ENCODE assay signal across 32 mouse cellular contexts in genomic region chr1:38639669-38640068, GRCm38 (mm10). TPM values are rescaled to one million over a fixed set of nuclear protein-coding genes. Genes with fewer than 3 reads are reported as not detected.
A peak's percentile ranks its signal among the peaks of the same experiment; 100 is the strongest.
DNase-seq lines count a peak whose midpoint lies in the region; ATAC-seq and TF ChIP-seq lines count a peak whose summit lies in the region.
"Had no signal": no experiment of that assay in that cellular context is flagged by ENCODE, and none has a peak within 500 bp of the region (broad histone marks: within the 10 kb centered on the region; RNA-seq: fewer than 3 reads in every experiment).

No protein-coding gene starts in this region.

- H3K36me3 ChIP-seq in intestine, postnatal 0 days (ENCODE audit: control insufficient read depth, insufficient read depth): no peaks in the 10 kb centered on the region
- H3K36me3 ChIP-seq in intestine, embryonic 15.5 days: no peaks in the 10 kb centered on the region
- H3K36me3 ChIP-seq in lung, postnatal 0 days (ENCODE audit: insufficient read depth, low read length): no peaks in the 10 kb centered on the region
- H3K36me3 ChIP-seq in embryonic facial prominence, embryonic 10.5 days (replicated peaks): no peaks in the 10 kb centered on the region
- H3K36me3 ChIP-seq in neural tube, embryonic 15.5 days: no peaks in the 10 kb centered on the region
- H3K36me3 ChIP-seq: embryonic facial prominence, embryonic 13.5 days; forebrain, embryonic 10.5 days; heart, embryonic 10.5 days; hindbrain, embryonic 10.5 days; limb, embryonic 10.5 days; limb, embryonic 15.5 days; liver, embryonic 13.5 days; lung, embryonic 15.5 days; midbrain, embryonic 13.5 days; stomach, embryonic 15.5 days had no signal

- no peak overlapping the region for H3K9ac ChIP-seq in intestine, postnatal 0 days (ENCODE audit: low read depth, low read length)
- H3K9ac ChIP-seq in intestine, embryonic 15.5 days: no peak overlapping the region
- no peak overlapping the region for H3K9ac ChIP-seq in lung, postnatal 0 days (replicated peaks; ENCODE audit: low read depth)
- no peak overlapping the region for H3K9ac ChIP-seq in neural tube, embryonic 15.5 days (replicated peaks)
- H3K9ac ChIP-seq: embryonic facial prominence, embryonic 13.5 days; limb, embryonic 15.5 days; liver, embryonic 13.5 days; lung, embryonic 15.5 days; midbrain, embryonic 13.5 days; stomach, embryonic 15.5 days had no signal

- no peak for DNase-seq in gastrocnemius, adult 2 months
- DNase-seq in gastrocnemius, adult 8-10 months (ENCODE audit: low spot score in 2 of 2): no peak
- no peak for DNase-seq in lung, postnatal 0 days (ENCODE audit: low spot score)
- DNase-seq in lung, postnatal 10 days: no peak
- DNase-seq in embryonic facial prominence, embryonic 10.5 days (ENCODE audit: low spot score): peak; percentile 8
- DNase-seq: adrenal gland, adult 2 months; adrenal gland, postnatal 36 days; cerebellum, adult 8-10 months; embryo, embryonic 11 days; gastrocnemius, postnatal 10 days; kidney, adult 9 months; kidney, postnatal 25 days; liver, embryonic 13.5 days; right cerebral cortex, postnatal 25 days; thymus, postnatal 14 days had no signal

- intact Hi-C loops in gastrocnemius, adult 2 months (cut with DNase I): no loop called here

- TF ChIP-seq CTCF in gastrocnemius, adult 2 months (IDR thresholded peaks at IDR 0.05): peak; percentile 40
- TF ChIP-seq CTCF in intestine, postnatal 0 days (IDR thresholded peaks at IDR 0.05; ENCODE audit: low read depth): peak; percentile 22
- TF ChIP-seq CTCF in lung, postnatal 0 days (IDR thresholded peaks at IDR 0.05): peak; percentile 51

- no peaks in the 10 kb centered on the region for H3K9me3 ChIP-seq in intestine, postnatal 0 days (ENCODE audit: control insufficient read depth)
- no peaks in the 10 kb centered on the region for H3K9me3 ChIP-seq in intestine, embryonic 15.5 days
- no peaks in the 10 kb centered on the region for H3K9me3 ChIP-seq in lung, postnatal 0 days (ENCODE audit: low read length)
- no peaks in the 10 kb centered on the region for H3K9me3 ChIP-seq in embryonic facial prominence, embryonic 10.5 days
- no peaks in the 10 kb centered on the region for H3K9me3 ChIP-seq in neural tube, embryonic 15.5 days (replicated peaks)
- H3K9me3 ChIP-seq: embryonic facial prominence, embryonic 13.5 days; forebrain, embryonic 10.5 days; heart, embryonic 10.5 days; hindbrain, embryonic 10.5 days; limb, embryonic 10.5 days; limb, embryonic 15.5 days; liver, embryonic 13.5 days; lung, embryonic 15.5 days; midbrain, embryonic 13.5 days; stomach, embryonic 15.5 days had no signal

- no peak for TF ChIP-seq EP300 in lung, postnatal 0 days (IDR thresholded peaks at IDR 0.05)

- no peaks in the 10 kb centered on the region for H3K4me1 ChIP-seq in intestine, postnatal 0 days (replicated peaks; ENCODE audit: control insufficient read depth, insufficient read depth, low read length)
- no peaks in the 10 kb centered on the region for H3K4me1 ChIP-seq in intestine, embryonic 15.5 days (replicated peaks)
- peaks cover 9% of the 10 kb centered on the region; the same call in 1 of the 2 replicates for H3K4me1 ChIP-seq in lung, postnatal 0 days (ENCODE audit: insufficient read depth, low read depth, low read length)
- H3K4me1 ChIP-seq in embryonic facial prominence, embryonic 10.5 days: peaks cover 23% of the 10 kb centered on the region
- H3K4me1 ChIP-seq in neural tube, embryonic 15.5 days: no peaks in the 10 kb centered on the region; the same call in 1 of the 2 replicates
- H3K4me1 ChIP-seq: heart, embryonic 10.5 days; limb, embryonic 15.5 days; liver, embryonic 13.5 days; stomach, embryonic 15.5 days had no signal

- no peak for ATAC-seq in intestine, postnatal 0 days
- no peak for ATAC-seq in intestine, embryonic 15.5 days
- ATAC-seq in lung, postnatal 0 days: no peak
- no peak for ATAC-seq in neural tube, embryonic 15.5 days (ENCODE audit: low FRiP score)
- ATAC-seq: activated CD4-positive, CD25-positive, alpha-beta regulatory T cell, adult 4 months; forebrain, embryonic 16.5 days; hindbrain, embryonic 16.5 days; intestine, embryonic 16.5 days; midbrain, embryonic 13.5 days had no signal

- no peak overlapping the region for H3K4me3 ChIP-seq in gastrocnemius, adult 2 months
- H3K4me3 ChIP-seq in intestine, postnatal 0 days (ENCODE audit: low read depth, low read length): no peak overlapping the region
- H3K4me3 ChIP-seq in intestine, embryonic 15.5 days (replicated peaks): no peak overlapping the region
- H3K4me3 ChIP-seq in lung, postnatal 0 days (ENCODE audit: low read depth, low read length): no peak overlapping the region
- H3K4me3 ChIP-seq in embryonic facial prominence, embryonic 10.5 days: no peak overlapping the region
- H3K4me3 ChIP-seq in neural tube, embryonic 15.5 days (replicated peaks): no peak overlapping the region
- H3K4me3 ChIP-seq: embryonic facial prominence, embryonic 13.5 days; forebrain, embryonic 10.5 days; heart, embryonic 10.5 days; hindbrain, embryonic 10.5 days; limb, embryonic 10.5 days; limb, embryonic 15.5 days; liver, embryonic 13.5 days; lung, embryonic 15.5 days; midbrain, embryonic 13.5 days; stomach, embryonic 15.5 days had no signal

- H3K27ac ChIP-seq in gastrocnemius, adult 2 months: no peak overlapping the region
- no peak overlapping the region for H3K27ac ChIP-seq in intestine, postnatal 0 days (ENCODE audit: low read depth, low read length)
- H3K27ac ChIP-seq in intestine, embryonic 15.5 days: no peak overlapping the region
- H3K27ac ChIP-seq in lung, postnatal 0 days (ENCODE audit: low read length): no peak overlapping the region
- H3K27ac ChIP-seq in embryonic facial prominence, embryonic 10.5 days (replicated peaks): no peak overlapping the region
- no peak overlapping the region for H3K27ac ChIP-seq in neural tube, embryonic 15.5 days (replicated peaks)
- H3K27ac ChIP-seq: embryonic facial prominence, embryonic 13.5 days; forebrain, embryonic 10.5 days; heart, embryonic 10.5 days; hindbrain, embryonic 10.5 days; limb, embryonic 10.5 days; limb, embryonic 15.5 days; liver, embryonic 13.5 days; lung, embryonic 15.5 days; macrophage; midbrain, embryonic 13.5 days; stomach, embryonic 15.5 days had no signal

- H3K4me2 ChIP-seq in intestine, postnatal 0 days (replicated peaks; ENCODE audit: low read depth): no peak overlapping the region
- H3K4me2 ChIP-seq in intestine, embryonic 15.5 days (replicated peaks): no peak overlapping the region
- H3K4me2 ChIP-seq in lung, postnatal 0 days (replicated peaks; ENCODE audit: low read depth, low read length): no peak overlapping the region
- H3K4me2 ChIP-seq in neural tube, embryonic 15.5 days: no peak overlapping the region
- H3K4me2 ChIP-seq: embryonic facial prominence, embryonic 13.5 days; limb, embryonic 15.5 days; liver, embryonic 13.5 days; lung, embryonic 15.5 days; midbrain, embryonic 13.5 days; stomach, embryonic 15.5 days had no signal

- 0 out of 2 replicates have a peak, but pooled peaks cover 4% of the 10 kb centered on the region for H3K27me3 ChIP-seq in intestine, postnatal 0 days (replicated peaks; ENCODE audit: control insufficient read depth, insufficient read depth, low read length)
- H3K27me3 ChIP-seq in intestine, embryonic 15.5 days (replicated peaks): no peaks in the 10 kb centered on the region
- H3K27me3 ChIP-seq in lung, postnatal 0 days (replicated peaks; ENCODE audit: insufficient read depth, low read length): no peaks in the 10 kb centered on the region
- no peaks in the 10 kb centered on the region for H3K27me3 ChIP-seq in embryonic facial prominence, embryonic 10.5 days (replicated peaks; ENCODE audit: low read depth, poor library complexity, severe bottlenecking)
- H3K27me3 ChIP-seq in neural tube, embryonic 15.5 days (replicated peaks): no peaks in the 10 kb centered on the region
- H3K27me3 ChIP-seq: embryonic facial prominence, embryonic 13.5 days; liver, embryonic 13.5 days; lung, embryonic 15.5 days; midbrain, embryonic 13.5 days had no signal

- 71% methylated on average over 5 of the region's 5 CpGs for WGBS in intestine, postnatal 0 days
- 66% methylated on average over 5 of the region's 5 CpGs for WGBS in intestine, embryonic 15.5 days
- 63% methylated on average over 5 of the region's 5 CpGs for WGBS in lung, postnatal 0 days
- 74% methylated on average over 5 of the region's 5 CpGs for WGBS in embryonic facial prominence, embryonic 10.5 days
- 56% methylated on average over 5 of the region's 5 CpGs for WGBS in neural tube, embryonic 15.5 days

RNA-seq across cellular contexts. Expression of gene Aff3, which starts 25.1 kb away (rescaled TPM):
- 1 to 10 TPM; 1.2 to 4.4 TPM for total RNA-seq in gastrocnemius, adult 2 months (2021)
- 1 to 10 TPM; 1.0 to 6.1 (median 1.3) TPM for total RNA-seq in gastrocnemius, adult 8-10 months (2022)
- polyA plus RNA-seq in intestine, postnatal 0 days (2015; fragmentation: Nextera tagmentation; extraction: Ambion mirVana): 2.1 TPM in 2 replicates
- 8.5 and 9.3 TPM in 2 replicates for polyA plus RNA-seq in intestine, embryonic 15.5 days (2015; fragmentation: Nextera tagmentation; extraction: Ambion mirVana)
- polyA plus RNA-seq in lung, postnatal 0 days (2015; fragmentation: Nextera tagmentation; extraction: Ambion mirVana): 5.9 and 6.6 TPM in 2 replicates
- polyA plus RNA-seq in embryonic facial prominence, embryonic 10.5 days (2016; fragmentation: Nextera tagmentation; extraction: Ambion mirVana): 8.7 and 9.7 TPM in 2 replicates
- polyA plus RNA-seq in neural tube, embryonic 15.5 days (2015; fragmentation: Nextera tagmentation; extraction: Ambion mirVana): 22.9 and 33.1 TPM in 2 replicates
